Mouse (Mus musculus) spleen, embryonic (tissue): Measurements from ENCODE around the gene Plppr5.

ENCODE experiments used
- CTCF ChIA-PET: fragments of 350-600 bp; sonication (Branson Sonifier 250); formaldehyde crosslinking; loops from one replicate; lab custom pipeline; 2022; lab: Charles Lee

Gene Plppr5

GRCm38 (mm10) chr3:117574529-117575252 lies at the start of gene Plppr5:
Plppr5 (plus strand) TSS chr3:117574836.
- CTCF ChIA-PET = no interaction called here

- CTCF ChIA-PET = no interaction called here
Measured at GRCm38 (mm10) chr3:117549899-117550298, 24.7 kb upstream of the Plppr5 start.

GRCm38 (mm10) chr3:117550526-117550925 lies 24.1 kb upstream of the Plppr5 start:
- CTCF ChIA-PET = no interaction called here

GRCm38 (mm10) chr3:117556972-117557371 lies 17.7 kb upstream of the Plppr5 start:
- CTCF ChIA-PET = no interaction called here

GRCm38 (mm10) chr3:117575253-117575927 lies 754 bp downstream of the Plppr5 start:
- CTCF ChIA-PET = no interaction called here

- CTCF ChIA-PET = no interaction called here
Measured at GRCm38 (mm10) chr3:117575928-117576254, 1.3 kb downstream of the Plppr5 start.

- CTCF ChIA-PET = no interaction called here
Measured at GRCm38 (mm10) chr3:117577349-117577748, 2.7 kb downstream of the Plppr5 start.

- CTCF ChIA-PET = no interaction called here
Measured at GRCm38 (mm10) chr3:117582628-117583027, 8.0 kb downstream of the Plppr5 start.

- CTCF ChIA-PET = no interaction called here
Measured at GRCm38 (mm10) chr3:117602404-117602803, 27.8 kb downstream of the Plppr5 start.

- CTCF ChIA-PET = no interaction called here
Measured at GRCm38 (mm10) chr3:117603458-117603857, 28.8 kb downstream of the Plppr5 start.

- CTCF ChIA-PET = no interaction called here
Measured at GRCm38 (mm10) chr3:117606383-117606782, 31.7 kb downstream of the Plppr5 start.

GRCm38 (mm10) chr3:117611453-117611852 lies 36.8 kb downstream of the Plppr5 start:
- CTCF ChIA-PET = no interaction called here

- CTCF ChIA-PET = no interaction called here
Measured at GRCm38 (mm10) chr3:117614856-117615255, 40.2 kb downstream of the Plppr5 start.

- CTCF ChIA-PET = no interaction called here
Measured at GRCm38 (mm10) chr3:117625257-117626001, 50.8 kb downstream of the Plppr5 start.

- CTCF ChIA-PET = no interaction called here
Measured at GRCm38 (mm10) chr3:117628799-117629198, 54.2 kb downstream of the Plppr5 start.

- CTCF ChIA-PET = no interaction called here
Measured at GRCm38 (mm10) chr3:117630332-117630731, 55.7 kb downstream of the Plppr5 start.

- CTCF ChIA-PET = no interaction called here
Measured at GRCm38 (mm10) chr3:117648612-117649011, 74.0 kb downstream of the Plppr5 start.

GRCm38 (mm10) chr3:117664316-117664715 lies 89.7 kb downstream of the Plppr5 start:
- CTCF ChIA-PET = no interaction called here

- CTCF ChIA-PET = no interaction called here
Measured at GRCm38 (mm10) chr3:117679189-117679588, 104.6 kb downstream of the Plppr5 start.

- CTCF ChIA-PET = no interaction called here
Measured at GRCm38 (mm10) chr3:117684640-117685039, 110.0 kb downstream of the Plppr5 start.

GRCm38 (mm10) chr3:117686036-117686435 lies 111.4 kb downstream of the Plppr5 start:
- CTCF ChIA-PET = no interaction called here

- CTCF ChIA-PET = no interaction called here
Measured at GRCm38 (mm10) chr3:117686648-117687047, 112.0 kb downstream of the Plppr5 start.

- CTCF ChIA-PET = no interaction called here
Measured at GRCm38 (mm10) chr3:117694736-117695135, 120.1 kb downstream of the Plppr5 start.
